Mouse (Mus musculus) embryonic facial prominence, embryonic 14.5 days (tissue): Measurements from ENCODE around the gene Tnni1. TPM values are rescaled to one million over a fixed set of nuclear protein-coding genes. Genes with fewer than 3 reads are reported as not detected.

Experiments
- ATAC-seq: fragments of 200-750 bp; cut with Nextera tagmentation; 2 replicates; pipeline ENCODE4 v1.8.0; 2017; ENCODE audit warnings: low read depth, moderate number of reproducible peaks, moderate TSS enrichment
- DNase-seq: peaks from one replicate; pipeline ENCODE4 v3.0.0-alpha.2; 2015; ENCODE audit warnings: low spot score
- H3K27ac ChIP-seq: fragments of 300-500 bp; sonication (generic); replicated peaks from 2 replicates; pipeline ENCODE4 v1.5.1; 2014; ENCODE audit warnings: low read depth, mild to moderate bottlenecking, low read length, moderate library complexity
- H3K27me3 ChIP-seq: fragments of 300-500 bp; sonication (generic); replicated peaks from 2 replicates; pipeline ENCODE4 v1.6.1; 2014; ENCODE audit warnings: low read length; ENCODE audit not compliant: control insufficient read depth, insufficient read depth
- H3K36me3 ChIP-seq: fragments of 300-500 bp; sonication (generic); 2 replicates; pipeline ENCODE4 v1.6.1; 2014; ENCODE audit warnings: low read length, mixed read lengths; ENCODE audit not compliant: control insufficient read depth, insufficient read depth
- H3K4me1 ChIP-seq: fragments of 300-500 bp; sonication (generic); 2 replicates; pipeline ENCODE4 v1.6.1; 2014; ENCODE audit warnings: antibody characterized with exemption, low read length; ENCODE audit not compliant: control insufficient read depth, insufficient read depth
- H3K4me2 ChIP-seq: fragments of 300-500 bp; sonication (generic); 2 replicates; pipeline ENCODE4 v1.6.1; 2014; ENCODE audit warnings: low read depth, mild to moderate bottlenecking, low read length, moderate library complexity, mixed read lengths
- H3K4me3 ChIP-seq: fragments of 300-500 bp; sonication (generic); 2 replicates; pipeline ENCODE4 v1.5.1; 2014; ENCODE audit warnings: low read depth, mild to moderate bottlenecking, low read length
- H3K9ac ChIP-seq: fragments of 300-500 bp; sonication (generic); 2 replicates; pipeline ENCODE4 v1.6.1; 2014; ENCODE audit warnings: low read depth, mild to moderate bottlenecking, low read length, moderate library complexity, mixed read lengths
- H3K9me3 ChIP-seq: fragments of 300-500 bp; sonication (generic); 2 replicates; pipeline ENCODE4 v1.6.1; 2016; ENCODE audit warnings: low read length; ENCODE audit not compliant: control insufficient read depth
- WGBS: fragments of 180-500 bp; shearing (Covaris S2); extraction: QIAGEN DNeasy Blood & Tissue Kit; methylation state at CpG from one replicate; pipeline ENCODE4 v1.1.7; 2014; 5-methylcytosine and 5-hydroxymethylcytosine counted together
- polyA plus RNA-seq: library from polyadenylated mRNA; unstranded; fragments of >200 nt; fragmentation: Nextera tagmentation; extraction: Ambion mirVana; gene quantifications from 2 replicates; pipeline ENCODE4 v1.2.1, GENCODE M21; 2014

The Tnni1 gene
- polyA plus RNA-seq, 1 experiment from 2014 or later = 738 TPM

GRCm38 (mm10) chr1:135857137-135857775 is 78.0 kb downstream of the Tnni1 start:
- H3K27me3 ChIP-seq = no peaks in the 10 kb centered on the region
- no peak overlapping the region for H3K4me2 ChIP-seq
- 56% methylated on average over 11 of the region's 11 CpGs for WGBS
- ATAC-seq (peak; percentile 69), DNase-seq (peak; percentile 63)
- no peaks in the 10 kb centered on the region for H3K9me3 ChIP-seq
- no peak overlapping the region for H3K27ac ChIP-seq
- no peaks in the 10 kb centered on the region for H3K36me3 ChIP-seq
- H3K9ac ChIP-seq = no peak overlapping the region
- no peak overlapping the region for H3K4me3 ChIP-seq
- H3K4me1 ChIP-seq = peaks cover 3% of the 10 kb centered on the region; the same call in 1 of the 2 replicates

- Histone ChIP-seq H3K27me3 (no peaks in the 10 kb centered on the region), H3K4me1 (no peaks in the 10 kb centered on the region), H3K9ac (no peak overlapping the region), H3K9me3 (no peaks in the 10 kb centered on the region), H3K4me3 (no peak overlapping the region), H3K36me3 (no peaks in the 10 kb centered on the region), H3K27ac (no peak overlapping the region), H3K4me2 (no peak overlapping the region)
- ATAC-seq = no peak
- WGBS = 89% methylated on average over 7 of the region's 7 CpGs
- DNase-seq = no peak
Measured at GRCm38 (mm10) chr1:135858533-135858932, 79.3 kb downstream of the Tnni1 start.

Other genes starting within 250 kb of the Tnni1 start
- 16.7 and 18.0 TPM in 2 replicates for gene Nav1, start 172.1 kb upstream of the Tnni1 start, polyA plus RNA-seq
- gene Csrp1, start 59.4 kb upstream of the Tnni1 start, polyA plus RNA-seq = 112 and 119 TPM in 2 replicates
- 80.1 and 90.4 TPM in 2 replicates for gene Phlda3, start 13.3 kb upstream of the Tnni1 start, polyA plus RNA-seq
- 16.6 and 21.7 TPM in 2 replicates for gene Lad1, start 39.2 kb downstream of the Tnni1 start, polyA plus RNA-seq
- 193 and 213 TPM in 2 replicates for gene Tnnt2, start 56.9 kb downstream of the Tnni1 start, polyA plus RNA-seq
- gene Pkp1, start 139.8 kb downstream of the Tnni1 start, polyA plus RNA-seq = 15.2 and 20.1 TPM in 2 replicates
- gene Igfn1, start 226.9 kb downstream of the Tnni1 start, polyA plus RNA-seq = 0.09 TPM in 1 of 2 replicates, not detected in the other
- gene Tmem9, start 228.7 kb downstream of the Tnni1 start, polyA plus RNA-seq = 93.3 and 112 TPM in 2 replicates